Mouse (Mus musculus) frontal cortex, postnatal 36 days (tissue): ENCODE measurements around the gene Mrpl54.

Experiments used
- DNase-seq, 2 experiments: peaks; one replicate each; pipeline ENCODE4 v3.0.0; 2022; ENCODE audit warnings: low spot score in 2 of 2

Gene Mrpl54

GRCm38 (mm10) chr10:81266211-81267105 lies at the start of gene Mrpl54, which contains the start of gene Apba3:
TSS of gene Mrpl54 (minus strand) at chr10:81266934.
TSS of gene Apba3 (plus strand) at chr10:81266960.
- peak; percentile 96 for DNase-seq

- no peak for DNase-seq
These were observed 48.9 kb upstream of the Mrpl54 start for GRCm38 (mm10) chr10:81315587-81315986.

GRCm38 (mm10) chr10:81314201-81314600 lies 47.5 kb upstream of the Mrpl54 start:
- no peak for DNase-seq

- no peak for DNase-seq
These were observed 46.8 kb upstream of the Mrpl54 start for GRCm38 (mm10) chr10:81313581-81313980.

- no peak for DNase-seq
These were observed 42.8 kb upstream of the Mrpl54 start for GRCm38 (mm10) chr10:81309571-81309970.

- peak; percentile 63 to 82 for DNase-seq
These were observed 40.3 kb upstream of the Mrpl54 start for GRCm38 (mm10) chr10:81306837-81307682.

- no peak for DNase-seq
These were observed 39.5 kb upstream of the Mrpl54 start for GRCm38 (mm10) chr10:81306173-81306668.

GRCm38 (mm10) chr10:81305663-81306062 lies 38.9 kb upstream of the Mrpl54 start:
- DNase-seq, result no peak

- peak in 1 of 2 experiments; percentile 55 for DNase-seq
These were observed 38.0 kb upstream of the Mrpl54 start for GRCm38 (mm10) chr10:81304597-81305238.

- DNase-seq, result no peak
These were observed 37.0 kb upstream of the Mrpl54 start for GRCm38 (mm10) chr10:81303761-81304160.

- peak in 1 of 2 experiments; percentile 18 for DNase-seq
These were observed 36.5 kb upstream of the Mrpl54 start for GRCm38 (mm10) chr10:81303258-81303657.

- peak; percentile 75 to 82 for DNase-seq
These were observed 36.1 kb upstream of the Mrpl54 start for GRCm38 (mm10) chr10:81302781-81303218.

- no peak for DNase-seq
These were observed 35.6 kb upstream of the Mrpl54 start for GRCm38 (mm10) chr10:81302288-81302687.

GRCm38 (mm10) chr10:81301321-81301720 lies 34.6 kb upstream of the Mrpl54 start:
- no peak for DNase-seq

GRCm38 (mm10) chr10:81300352-81300907 lies 33.7 kb upstream of the Mrpl54 start:
- no peak for DNase-seq

- no peak for DNase-seq
These were observed 33.0 kb upstream of the Mrpl54 start for GRCm38 (mm10) chr10:81299585-81300351.

- peak; percentile 68 for DNase-seq
These were observed 31.8 kb upstream of the Mrpl54 start for GRCm38 (mm10) chr10:81298369-81299100.

GRCm38 (mm10) chr10:81297845-81298244 lies 31.1 kb upstream of the Mrpl54 start:
- DNase-seq, result no peak

GRCm38 (mm10) chr10:81297246-81297645 lies 30.5 kb upstream of the Mrpl54 start:
- no peak for DNase-seq

GRCm38 (mm10) chr10:81295185-81295584 lies 28.5 kb upstream of the Mrpl54 start:
- DNase-seq, result peak; percentile 56 to 60
